Mouse (Mus musculus) testis, adult 2 months (tissue): ENCODE measurements at regions not wholly inside any gene's neighbourhood (a gene's known extent, or its start where the extent isn't known, plus 50 kb on each side); places are given as distances from the start of the nearest gene placed in this dataset.

ENCODE experiments used
- H3K27ac ChIP-seq: fragments of 200-500 bp; 2 replicates; pipeline ENCODE4 v1.5.1; 2012; ENCODE audit warnings: low read depth, low read length; ENCODE audit not compliant: control insufficient read depth, insufficient read depth
- H3K27me3 ChIP-seq: fragments of 200-500 bp; 2 replicates; pipeline ENCODE4 v1.6.1; 2012; ENCODE audit warnings: mild to moderate bottlenecking, low read length, moderate library complexity; ENCODE audit not compliant: control insufficient read depth, insufficient read depth
- H3K36me3 ChIP-seq: fragments of 200-500 bp; 2 replicates; pipeline ENCODE4 v1.6.1; 2012; ENCODE audit warnings: mild to moderate bottlenecking, low read length; ENCODE audit not compliant: control insufficient read depth, insufficient read depth
- H3K4me1 ChIP-seq: fragments of 200-500 bp; 2 replicates; pipeline ENCODE4 v1.6.1; 2012; ENCODE audit warnings: low read length; ENCODE audit not compliant: control insufficient read depth, insufficient read depth
- H3K4me3 ChIP-seq: fragments of 200-500 bp; 2 replicates; pipeline ENCODE4 v1.5.1; 2012; ENCODE audit warnings: low read depth, mild to moderate bottlenecking, low read length, moderate library complexity, mixed read lengths; ENCODE audit not compliant: control insufficient read depth
- CTCF ChIP-seq: fragments of 200-500 bp; IDR thresholded peaks from 2 replicates; pipeline ENCODE4 v1.5.1; 2012; ENCODE audit warnings: low read depth, mild to moderate bottlenecking, inconsistent platforms, low read length, moderate library complexity; ENCODE audit not compliant: control insufficient read depth, insufficient read depth, insufficient replicate concordance
- POLR2A ChIP-seq: fragments of 200-500 bp; IDR thresholded peaks from 2 replicates; pipeline ENCODE4 v1.6.1; 2012; ENCODE audit warnings: low read depth, mild to moderate bottlenecking, inconsistent platforms, low read length, moderate library complexity; ENCODE audit not compliant: control insufficient read depth

DNA sequence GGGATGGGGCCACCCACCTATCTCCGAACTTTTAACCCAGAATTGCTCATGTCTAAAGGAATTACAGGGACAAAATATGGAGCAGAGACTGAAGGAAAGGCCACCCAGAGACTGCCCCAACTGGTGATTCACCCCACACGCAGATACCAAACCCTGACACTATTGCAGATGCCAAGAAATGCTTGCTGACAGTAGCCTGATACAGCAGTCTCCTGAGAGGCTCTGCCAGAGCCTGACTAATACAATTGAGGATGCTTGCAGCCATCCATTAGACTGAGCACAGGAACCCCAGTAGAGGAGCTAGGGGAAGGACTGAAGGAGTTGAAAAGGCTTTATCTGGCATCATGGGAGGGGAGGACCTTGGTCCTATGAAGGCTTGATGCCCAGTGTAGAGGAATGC is 142.4 kb upstream of the Sdr16c6 start:
- H3K4me1 ChIP-seq = no peaks in the 10 kb centered on the region
- no peak overlapping the region for H3K27ac ChIP-seq
- H3K36me3 ChIP-seq = no peaks in the 10 kb centered on the region
- TF ChIP-seq POLR2A (no peak), CTCF (no peak)
- no peak overlapping the region for H3K4me3 ChIP-seq
- H3K27me3 ChIP-seq = no peaks in the 10 kb centered on the region

DNA sequence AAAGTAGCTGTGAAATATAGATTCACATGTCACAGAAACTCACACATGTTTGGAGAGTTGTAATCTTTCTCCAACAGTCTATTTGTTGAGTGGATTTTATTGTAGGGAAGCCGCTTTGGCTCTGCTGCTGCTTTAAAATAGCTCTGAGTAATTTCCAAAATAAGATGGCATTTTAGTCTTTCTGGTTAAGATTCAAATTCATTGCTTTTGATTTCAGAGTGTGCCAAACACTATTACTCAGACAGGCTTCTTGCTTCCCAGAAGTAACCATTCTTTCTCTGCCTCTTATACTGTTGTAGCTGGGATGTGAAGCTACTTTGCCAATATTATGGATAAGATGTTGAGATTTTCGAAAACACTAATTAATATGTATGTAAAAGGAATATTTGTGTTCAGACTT is 134.6 kb upstream of the Sdr16c6 start:
- TF ChIP-seq POLR2A (no peak), CTCF (no peak)
- Histone ChIP-seq H3K27ac (no peak overlapping the region), H3K4me1 (no peaks in the 10 kb centered on the region), H3K27me3 (no peaks in the 10 kb centered on the region), H3K4me3 (no peak overlapping the region), H3K36me3 (no peaks in the 10 kb centered on the region)

DNA sequence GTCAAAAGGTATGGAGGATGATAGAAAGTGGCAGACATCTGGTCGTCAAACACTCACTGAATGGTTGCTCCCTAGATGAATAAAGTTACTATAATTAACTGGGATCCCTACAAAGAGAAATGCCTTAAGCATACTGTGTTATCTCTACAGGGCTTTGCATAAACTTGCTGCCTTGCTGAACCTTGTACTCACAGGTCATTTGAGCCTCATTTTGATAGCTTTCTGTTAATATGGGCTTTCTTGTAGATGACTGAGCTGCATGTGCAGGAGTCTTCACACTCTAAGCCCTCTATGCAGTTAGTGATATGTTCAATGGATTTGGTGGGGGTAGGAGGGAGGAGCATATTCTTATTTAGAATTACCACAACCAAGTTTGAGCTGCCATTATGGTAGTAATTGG is 127.8 kb upstream of the Sdr16c6 start:
- H3K27ac ChIP-seq = no peak overlapping the region
- H3K4me1 ChIP-seq = no peaks in the 10 kb centered on the region
- H3K27me3 ChIP-seq = no peaks in the 10 kb centered on the region
- TF ChIP-seq POLR2A (no peak), CTCF (no peak)
- H3K36me3 ChIP-seq = no peaks in the 10 kb centered on the region
- H3K4me3 ChIP-seq = no peak overlapping the region

- H3K36me3 ChIP-seq = no peaks in the 10 kb centered on the region
- no peaks in the 10 kb centered on the region for H3K4me1 ChIP-seq
- no peaks in the 10 kb centered on the region for H3K27me3 ChIP-seq
- no peak for TF ChIP-seq POLR2A
- no peak for TF ChIP-seq CTCF
- no peak overlapping the region for H3K27ac ChIP-seq
- H3K4me3 ChIP-seq = no peak overlapping the region
Measured at GRCm38 (mm10) chr4:4199309-4199708, 122.0 kb upstream of the Sdr16c6 start.

- no peaks in the 10 kb centered on the region for H3K4me1 ChIP-seq
- TF ChIP-seq CTCF (no peak), POLR2A (no peak)
- no peaks in the 10 kb centered on the region for H3K27me3 ChIP-seq
- H3K36me3 ChIP-seq = no peaks in the 10 kb centered on the region
- no peak overlapping the region for H3K27ac ChIP-seq
- H3K4me3 ChIP-seq = no peak overlapping the region
Measured at GRCm38 (mm10) chr4:4195834-4196233, 118.5 kb upstream of the Sdr16c6 start.

- Histone ChIP-seq H3K36me3 (no peaks in the 10 kb centered on the region), H3K4me3 (no peak overlapping the region), H3K4me1 (no peaks in the 10 kb centered on the region), H3K27ac (no peak overlapping the region), H3K27me3 (no peaks in the 10 kb centered on the region)
- TF ChIP-seq POLR2A (no peak), CTCF (no peak)
Measured at GRCm38 (mm10) chr4:4195250-4195649, 117.9 kb upstream of the Sdr16c6 start.
